Mouse (Mus musculus): ENCODE measurements around the gene Lrrk1. TPM values are rescaled to one million over a fixed set of nuclear protein-coding genes. Genes with fewer than 3 reads are reported as not detected.

The Lrrk1 gene
- total RNA-seq, 2 experiments from 2014 or later: 20.2 to 20.9 TPM

- no peak for DNase-seq (ENCODE audit: low spot score in 2 of 2)
Measured at GRCm38 (mm10) chr7:66257232-66257631, 130.9 kb downstream of the Lrrk1 start.

DNA sequence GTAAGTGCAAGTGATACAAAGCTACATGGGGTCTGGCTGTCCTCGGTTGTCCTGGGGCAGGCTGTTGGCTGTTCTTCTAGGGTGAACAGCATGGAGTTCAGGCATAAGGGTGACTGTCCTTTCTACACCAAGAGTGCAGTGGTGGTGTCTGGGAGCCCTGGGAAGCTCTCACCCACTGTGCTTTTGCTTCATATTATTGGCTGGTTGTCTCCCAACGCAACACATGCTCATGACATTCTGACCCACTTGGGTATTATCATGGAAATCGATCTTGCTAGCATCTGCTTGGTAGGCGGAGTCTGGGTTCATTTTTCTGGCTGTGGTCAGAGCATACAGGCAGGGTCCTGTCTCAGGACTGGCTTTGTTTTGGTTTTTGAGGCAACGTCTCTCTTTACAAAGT, 131.7 kb downstream of the Lrrk1 start:
- DNase-seq (ENCODE audit: low spot score in 2 of 2): no peak

DNA sequence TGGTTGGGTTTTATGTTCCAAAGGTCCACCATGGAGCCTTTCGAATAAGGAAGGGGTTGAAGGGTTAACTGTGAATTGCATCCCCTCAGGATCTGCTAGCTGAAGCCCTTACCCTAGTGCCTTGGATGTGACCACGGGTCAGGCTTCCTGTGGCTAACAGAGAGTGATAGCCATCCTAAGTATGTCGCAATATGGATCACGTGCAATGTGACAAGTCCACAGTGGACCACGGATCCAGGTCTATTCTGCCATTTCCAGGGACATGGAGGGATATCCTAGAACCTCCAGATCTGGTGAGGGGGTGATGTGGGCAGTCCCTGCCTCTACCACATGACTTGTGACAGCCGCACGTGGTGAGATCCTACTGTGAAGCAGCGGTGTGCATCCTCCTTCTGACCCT, 133.2 kb downstream of the Lrrk1 start:
- DNase-seq (ENCODE audit: low spot score in 2 of 2): no peak

DNA sequence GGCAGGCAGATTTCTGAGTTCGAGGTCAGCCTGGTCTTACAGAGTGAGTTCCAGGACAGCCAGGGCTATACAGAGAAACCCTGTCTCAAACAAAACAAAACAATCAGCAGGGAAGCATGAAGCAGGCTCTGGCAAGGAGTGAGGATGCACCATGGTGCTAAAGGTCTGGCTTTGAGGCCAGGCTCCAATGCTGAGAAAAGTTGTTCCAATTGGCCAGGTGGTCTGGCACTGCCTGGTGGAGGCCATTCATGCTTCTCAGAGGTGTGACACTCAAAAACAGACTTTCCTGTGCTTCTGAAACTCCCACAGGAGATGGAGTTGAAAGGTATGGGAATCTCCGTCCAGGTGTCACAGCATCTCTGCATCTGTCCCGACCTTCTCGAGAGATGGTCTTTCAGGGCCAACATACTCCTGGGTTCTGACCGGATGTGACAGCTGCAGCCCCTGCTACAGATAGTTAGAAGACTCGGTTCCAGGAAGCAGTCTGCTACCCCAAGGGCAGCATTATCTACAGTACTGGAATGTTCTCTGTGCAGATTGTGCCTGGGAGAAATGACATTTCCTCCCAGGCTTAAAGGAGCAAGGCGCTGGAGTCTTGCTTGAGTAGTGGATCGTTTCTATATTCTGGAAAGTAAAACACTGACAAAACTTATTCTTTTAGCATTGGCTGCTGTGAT, 134.0 kb downstream of the Lrrk1 start:
- no peak for DNase-seq (ENCODE audit: low spot score in 2 of 2)

DNA sequence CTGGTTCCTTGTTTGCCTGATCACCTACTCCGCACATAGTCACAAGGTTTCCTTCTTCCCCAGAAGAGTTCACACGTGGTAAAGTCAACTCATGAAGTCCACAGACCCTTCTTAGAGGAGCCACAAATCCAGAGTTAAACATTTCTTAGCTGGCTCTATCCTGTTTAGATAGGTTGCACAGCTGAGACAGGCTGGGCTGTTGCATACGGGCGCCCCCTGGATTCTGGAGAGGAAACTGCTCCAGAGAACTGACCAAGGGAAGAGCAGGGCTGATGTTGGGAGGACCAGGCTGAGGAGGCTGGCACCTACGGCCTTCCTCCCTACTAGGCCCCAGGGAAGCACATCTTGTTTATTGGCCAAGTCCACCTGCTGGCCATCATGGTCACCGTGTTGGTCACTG, 138.1 kb downstream of the Lrrk1 start:
- peak; percentile 37 to 69 for DNase-seq (ENCODE audit: low spot score in 2 of 2)

- no peak for DNase-seq (ENCODE audit: low spot score in 2 of 2)
Measured at GRCm38 (mm10) chr7:66249426-66249825, 138.7 kb downstream of the Lrrk1 start.

DNA sequence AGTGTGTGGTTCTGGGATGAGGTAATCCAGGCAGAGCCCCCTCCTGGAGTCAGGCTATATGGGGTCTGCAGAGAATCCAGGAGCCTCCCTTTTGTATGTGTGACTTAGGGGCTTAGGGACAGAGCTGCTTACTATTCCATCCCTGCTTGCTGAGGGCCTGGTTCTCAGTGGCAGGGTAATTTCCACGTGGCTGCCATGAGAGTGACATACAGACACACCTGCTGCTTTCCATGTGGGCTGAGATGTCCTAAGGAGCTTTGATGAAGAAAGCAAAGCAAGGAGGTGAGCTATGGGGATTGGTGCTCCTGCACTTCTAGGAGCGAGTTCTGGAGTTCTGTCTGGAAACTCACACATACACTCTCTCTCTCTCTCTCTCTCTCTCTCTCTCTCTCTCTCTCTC, 139.1 kb downstream of the Lrrk1 start:
- no peak for DNase-seq (ENCODE audit: low spot score in 2 of 2)

DNA sequence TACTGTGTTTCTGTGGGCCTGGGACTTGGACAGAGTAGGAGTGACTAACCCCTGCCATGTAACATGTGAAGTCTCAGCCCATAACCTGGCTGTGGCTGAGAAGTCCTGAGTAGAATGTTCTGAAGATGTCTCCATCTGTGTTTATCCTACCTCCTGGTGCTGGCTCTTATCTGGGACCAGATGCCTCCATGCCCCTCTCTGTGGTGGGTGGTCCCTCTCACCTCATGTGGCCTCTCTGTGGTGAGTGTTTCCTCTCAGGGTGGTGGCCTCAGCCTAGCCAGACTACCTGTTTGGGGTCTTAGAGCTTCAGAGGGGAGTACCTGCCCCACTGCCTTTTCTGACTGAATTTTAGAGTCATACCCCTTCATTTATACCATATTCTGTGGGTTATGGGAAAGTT, 139.9 kb downstream of the Lrrk1 start:
- DNase-seq (ENCODE audit: low spot score in 2 of 2): no peak

GRCm38 (mm10) chr7:66247274-66248021, 140.7 kb downstream of the Lrrk1 start:
- no peak for DNase-seq (ENCODE audit: low spot score in 2 of 2)

DNA sequence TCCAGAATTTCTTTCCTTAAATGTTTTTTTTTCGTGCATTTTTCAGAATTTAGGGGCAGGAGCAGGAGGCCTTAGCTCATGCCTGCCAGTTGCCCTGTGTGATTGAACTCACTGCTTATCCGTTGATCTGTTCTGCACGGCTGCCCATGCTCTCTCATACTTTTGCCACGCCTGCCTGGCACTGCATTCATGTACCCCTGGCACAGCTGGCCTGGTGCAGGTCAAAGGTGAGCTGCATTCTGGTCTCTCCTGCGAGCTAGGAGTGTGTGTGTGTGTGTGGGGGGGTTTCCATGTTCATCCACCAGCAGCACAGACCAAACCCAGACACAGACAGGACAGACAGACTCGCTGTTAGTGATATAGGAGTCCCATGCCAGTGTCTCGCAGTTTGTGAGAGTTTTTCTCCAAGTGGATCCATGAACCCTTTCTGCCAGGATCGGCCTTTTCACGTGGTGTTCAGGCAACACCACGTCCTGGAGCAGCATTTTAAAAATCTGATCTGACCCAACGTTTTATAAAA, 141.4 kb downstream of the Lrrk1 start:
- DNase-seq (ENCODE audit: low spot score in 2 of 2): no peak

- DNase-seq (ENCODE audit: low spot score in 2 of 2): no peak
Measured at GRCm38 (mm10) chr7:66245646-66246045, 142.5 kb downstream of the Lrrk1 start.

DNA sequence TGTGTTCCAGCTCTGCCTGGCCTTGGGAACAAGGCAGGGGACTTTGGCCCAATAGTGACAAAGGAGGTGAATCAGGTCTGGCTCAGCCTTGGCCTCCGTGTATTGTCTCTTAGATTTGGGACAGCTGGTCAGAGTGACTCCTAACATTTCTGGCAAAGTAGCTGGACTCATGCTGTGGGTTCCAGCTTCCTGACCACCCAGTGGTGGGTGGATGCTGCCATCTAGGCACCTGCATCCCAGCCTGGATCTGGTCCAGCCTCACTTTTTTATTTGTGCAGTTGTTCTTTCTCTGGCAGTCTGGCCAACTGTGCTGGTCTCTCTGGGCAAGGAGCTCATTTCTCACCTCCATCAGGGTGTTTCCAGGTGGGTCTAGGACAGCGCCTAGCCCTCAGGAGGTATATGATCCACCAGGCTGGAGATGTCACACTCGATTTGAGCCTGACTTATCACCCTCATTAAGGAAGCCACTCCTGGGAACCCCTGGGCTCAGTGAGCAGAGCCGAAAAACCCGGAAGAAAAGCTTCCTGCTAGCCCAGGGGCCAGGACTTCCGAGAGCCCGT, 144.3 kb downstream of the Lrrk1 start:
- DNase-seq (ENCODE audit: low spot score in 2 of 2): no peak

GRCm38 (mm10) chr7:66241855-66242412, 146.2 kb downstream of the Lrrk1 start:
- DNase-seq (ENCODE audit: low spot score in 2 of 2): no peak

DNA sequence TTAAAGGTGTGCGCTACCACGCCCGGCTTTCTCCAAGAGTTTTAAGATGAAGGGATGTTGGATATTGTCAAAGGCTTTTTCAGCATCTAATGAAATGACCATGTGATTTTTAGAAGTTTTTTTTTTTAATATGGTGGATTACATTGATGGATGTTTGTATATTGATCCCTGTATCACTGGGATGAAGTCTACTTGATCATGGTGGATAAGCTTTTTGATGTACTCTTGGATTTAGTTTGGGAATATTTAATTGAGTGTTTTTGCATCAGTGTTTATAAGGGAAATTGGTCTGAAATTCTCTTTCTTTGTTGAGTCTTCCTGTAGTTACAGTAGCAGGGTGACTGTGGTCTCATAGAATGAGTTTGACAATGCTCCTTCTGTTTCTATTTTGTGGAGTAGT, 150.0 kb downstream of the Lrrk1 start:
- no peak for DNase-seq (ENCODE audit: low spot score in 2 of 2)

- no peak for DNase-seq (ENCODE audit: low spot score in 2 of 2)
Measured at GRCm38 (mm10) chr7:66233947-66234516, 154.1 kb downstream of the Lrrk1 start.

GRCm38 (mm10) chr7:66233141-66233946, 154.8 kb downstream of the Lrrk1 start:
- no peak for DNase-seq (ENCODE audit: low spot score in 2 of 2)

- DNase-seq (ENCODE audit: low spot score in 2 of 2): no peak
Measured at GRCm38 (mm10) chr7:66231861-66232260, 156.3 kb downstream of the Lrrk1 start.

DNA sequence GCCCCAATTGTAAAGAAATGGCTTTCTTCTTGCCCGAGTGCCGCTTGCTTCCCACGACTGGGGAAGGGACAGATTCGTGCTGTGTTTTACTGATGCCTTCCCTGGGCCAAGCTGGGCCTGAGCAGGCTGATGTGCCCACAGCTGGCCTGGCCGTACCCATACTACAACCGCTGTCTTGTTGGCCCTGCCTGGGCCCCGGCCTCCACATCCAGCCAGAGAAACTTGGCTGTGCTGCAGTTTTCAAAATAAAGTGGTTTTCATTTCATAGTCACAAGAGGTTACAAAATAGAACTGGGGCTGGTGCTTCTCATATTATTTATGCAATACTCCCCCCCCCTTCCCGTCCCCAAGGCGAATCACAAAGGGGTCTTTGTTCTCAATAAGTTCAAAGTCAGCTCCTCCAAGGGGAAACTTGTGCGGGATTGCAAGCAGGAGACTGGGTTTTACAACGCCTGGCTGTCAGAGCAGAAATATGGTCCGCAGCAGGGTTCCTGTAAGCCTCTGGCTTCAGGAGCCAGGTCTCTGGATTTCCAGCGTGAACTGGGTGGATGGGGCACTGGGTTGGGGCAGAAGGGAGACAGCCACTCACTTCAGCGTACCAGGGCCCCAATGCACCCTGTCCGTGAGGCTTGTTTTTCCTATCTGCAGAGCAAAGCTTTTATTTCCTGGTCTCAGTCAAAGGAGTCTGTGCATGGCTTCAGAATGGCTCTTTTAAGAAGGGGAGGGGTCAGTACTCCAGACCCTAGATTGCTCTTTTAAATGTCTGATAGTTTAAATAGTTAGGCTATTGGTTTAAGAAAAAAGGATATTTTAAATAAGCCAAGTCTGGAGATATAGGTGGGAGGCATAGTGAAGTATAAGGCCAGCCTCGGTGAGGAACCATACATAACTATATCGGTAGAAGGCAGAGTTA, 157.3 kb downstream of the Lrrk1 start:
- DNase-seq (ENCODE audit: low spot score in 2 of 2): no peak

- no peak for DNase-seq (ENCODE audit: low spot score in 2 of 2)
Measured at GRCm38 (mm10) chr7:66230246-66230637, 157.9 kb downstream of the Lrrk1 start.

GRCm38 (mm10) chr7:66229433-66229832, 158.7 kb downstream of the Lrrk1 start:
- no peak for DNase-seq (ENCODE audit: low spot score in 2 of 2)

All from adrenal gland, postnatal 4 days (tissue).